Mouse (Mus musculus) spleen, adult 10 weeks (tissue): ENCODE measurements around the gene D430042O09Rik. TPM values are rescaled to one million over a fixed set of nuclear protein-coding genes. Genes with fewer than 3 reads are reported as not detected.

ENCODE experiments used
- polyA plus RNA-seq: library from polyadenylated mRNA; stranded (reverse); fragments of 350-450 nt; fragmentation: Illumina TruSeq; extraction: RNeasy Lipid Tissue Mini Kit (QIAGEN cat#74804); gene quantifications from one replicate; pipeline ENCODE4 v1.2.3, GENCODE M21; 2015; ENCODE audit warnings: low replicate concordance; ENCODE audit not compliant: insufficient read depth

D430042O09Rik gene
- polyA plus RNA-seq: 6.8 TPM

GRCm38 (mm10) chr7:125707593-125708022, at the start of gene D430042O09Rik, which contains the start of gene Gtf3c1:
TSS of gene D430042O09Rik (plus strand) at chr7:125707888.
TSS of gene Gtf3c1 (minus strand) at chr7:125707780.

Other genes starting within 250 kb of the D430042O09Rik start
- gene Nsmce1, start 216.3 kb upstream of the D430042O09Rik start, polyA plus RNA-seq: 62.3 TPM
- gene Il4ra, start 155.8 kb upstream of the D430042O09Rik start, polyA plus RNA-seq: 67.0 TPM
- gene Il21r, start 104.5 kb upstream of the D430042O09Rik start, polyA plus RNA-seq: 86.7 TPM
- 18.4 TPM for gene Gtf3c1, start 108 bp upstream of the D430042O09Rik start, polyA plus RNA-seq